Mouse (Mus musculus) cerebellum, postnatal 4 days (tissue): Measurements from ENCODE around the gene Prkca.

Source experiments
- DNase-seq, 2 experiments: peaks; one replicate each; pipeline ENCODE4 v3.0.0; 2022; ENCODE audit warnings: low spot score in 2 of 2, mixed read lengths in 1 of 2

Gene Prkca

GRCm38 (mm10) chr11:108343789-108344462 lies at the start of gene Prkca:
Gene Prkca (minus strand): TSS chr11:108343928.
- peak; percentile 84 to 97 for DNase-seq

GRCm38 (mm10) chr11:108385666-108386024 lies 41.9 kb upstream of the Prkca start:
- no peak for DNase-seq

- DNase-seq, result no peak
Measured at GRCm38 (mm10) chr11:108384920-108385665, 41.4 kb upstream of the Prkca start.

- no peak for DNase-seq
Measured at GRCm38 (mm10) chr11:108382664-108383063, 38.9 kb upstream of the Prkca start.

- no peak for DNase-seq
Measured at GRCm38 (mm10) chr11:108378363-108378751, 34.6 kb upstream of the Prkca start.

GRCm38 (mm10) chr11:108377680-108378362 lies 34.1 kb upstream of the Prkca start:
- DNase-seq, result peak; percentile 53 to 80

- DNase-seq, result no peak
Measured at GRCm38 (mm10) chr11:108376815-108377214, 33.1 kb upstream of the Prkca start.

- DNase-seq, result no peak
Measured at GRCm38 (mm10) chr11:108367046-108367445, 23.3 kb upstream of the Prkca start.

GRCm38 (mm10) chr11:108365600-108365999 lies 21.9 kb upstream of the Prkca start:
- no peak for DNase-seq

GRCm38 (mm10) chr11:108364945-108365589 lies 21.3 kb upstream of the Prkca start:
- no peak for DNase-seq

GRCm38 (mm10) chr11:108363991-108364390 lies 20.3 kb upstream of the Prkca start:
- no peak for DNase-seq

GRCm38 (mm10) chr11:108362965-108363364 lies 19.2 kb upstream of the Prkca start:
- DNase-seq, result no peak

GRCm38 (mm10) chr11:108360983-108361382 lies 17.3 kb upstream of the Prkca start:
- DNase-seq, result no peak

- no peak for DNase-seq
Measured at GRCm38 (mm10) chr11:108358911-108359310, 15.2 kb upstream of the Prkca start.

- no peak for DNase-seq
Measured at GRCm38 (mm10) chr11:108356020-108356419, 12.3 kb upstream of the Prkca start.

- DNase-seq, result no peak
Measured at GRCm38 (mm10) chr11:108352842-108353388, 9.2 kb upstream of the Prkca start.

GRCm38 (mm10) chr11:108350799-108351198 lies 7.1 kb upstream of the Prkca start:
- no peak for DNase-seq

- no peak for DNase-seq
Measured at GRCm38 (mm10) chr11:108345321-108345720, 1.6 kb upstream of the Prkca start.

- no peak for DNase-seq
Measured at GRCm38 (mm10) chr11:108344759-108345158, 1.0 kb upstream of the Prkca start.

- DNase-seq, result peak; percentile 30 to 38
Measured at GRCm38 (mm10) chr11:108342781-108343768, 653 bp downstream of the Prkca start, which contains the start of gene Apoh. Gene Apoh (plus strand): TSS chr11:108343354.

- no peak for DNase-seq
Measured at GRCm38 (mm10) chr11:108341783-108342182, 1.9 kb downstream of the Prkca start.
